Mouse (Mus musculus): Measurements from ENCODE around the gene Gm20388. TPM values are rescaled to one million over a fixed set of nuclear protein-coding genes. Genes with fewer than 3 reads are reported as not detected.
A peak's percentile ranks its signal among the peaks of the same experiment; 100 is the strongest.

The Gm20388 gene
- polyA plus RNA-seq, 1 experiment from 2014 or later: 4.4 TPM

GRCm38 (mm10) chr8:123104046-123104767 lies 3193.6 kb downstream of the Gm20388 start:
- Histone ChIP-seq H3K4me1 (replicated peaks) (peaks cover 16% of the 10 kb centered on the region), H3K4me3 (replicated peaks) (peak overlapping the region; percentile 75; the same call in 1 of the 2 replicates), H3K27ac (no peak overlapping the region), H3K4me2 (replicated peaks) (peak overlapping the region; percentile 96), H3K9ac (replicated peaks) (peak overlapping the region; percentile 99; the same call in 1 of the 2 replicates), H3K36me3 (peaks cover 27% of the 10 kb centered on the region), H3K9me3 (no peaks in the 10 kb centered on the region), H3K27me3 (no peaks in the 10 kb centered on the region)
- WGBS: 87% methylated on average over 6 of the region's 6 CpGs
- ATAC-seq: no peak

GRCm38 (mm10) chr8:123105553-123106326 lies 3195.1 kb downstream of the Gm20388 start:
- no peak overlapping the region for H3K4me2 ChIP-seq (replicated peaks)
- peaks cover 16% of the 10 kb centered on the region for H3K4me1 ChIP-seq (replicated peaks)
- WGBS: 73% methylated on average over 5 of the region's 5 CpGs
- no peak overlapping the region for H3K9ac ChIP-seq (replicated peaks)
- H3K36me3 ChIP-seq: peaks cover 27% of the 10 kb centered on the region
- ATAC-seq: no peak
- no peaks in the 10 kb centered on the region for H3K9me3 ChIP-seq
- H3K27ac ChIP-seq: no peak overlapping the region
- no peaks in the 10 kb centered on the region for H3K27me3 ChIP-seq
- no peak overlapping the region for H3K4me3 ChIP-seq (replicated peaks)

- Histone ChIP-seq H3K9me3 (no peaks in the 10 kb centered on the region), H3K4me2 (replicated peaks) (no peak overlapping the region), H3K4me3 (replicated peaks) (no peak overlapping the region), H3K27me3 (no peaks in the 10 kb centered on the region), H3K9ac (replicated peaks) (no peak overlapping the region), H3K4me1 (replicated peaks) (peaks cover 15% of the 10 kb centered on the region), H3K27ac (no peak overlapping the region), H3K36me3 (peaks cover 27% of the 10 kb centered on the region)
- WGBS: 41% methylated on average over 2 of the region's 2 CpGs
- ATAC-seq: no peak
Measured at GRCm38 (mm10) chr8:123106531-123106930, 3195.9 kb downstream of the Gm20388 start.

GRCm38 (mm10) chr8:123108010-123108409 lies 3197.4 kb downstream of the Gm20388 start:
- Histone ChIP-seq H3K4me2 (replicated peaks) (no peak overlapping the region), H3K36me3 (peaks cover 27% of the 10 kb centered on the region), H3K27me3 (no peaks in the 10 kb centered on the region), H3K4me1 (replicated peaks) (peaks cover 11% of the 10 kb centered on the region), H3K27ac (no peak overlapping the region), H3K9ac (replicated peaks) (no peak overlapping the region), H3K9me3 (no peaks in the 10 kb centered on the region), H3K4me3 (replicated peaks) (no peak overlapping the region)
- WGBS: 76% methylated on average over 1 of the region's 1 CpGs
- ATAC-seq: no peak

GRCm38 (mm10) chr8:123108953-123109352 lies 3198.3 kb downstream of the Gm20388 start:
- no peak for ATAC-seq
- Histone ChIP-seq H3K27me3 (no peaks in the 10 kb centered on the region), H3K4me2 (replicated peaks) (no peak overlapping the region), H3K4me1 (replicated peaks) (peaks cover 2% of the 10 kb centered on the region), H3K4me3 (replicated peaks) (no peak overlapping the region), H3K9me3 (no peaks in the 10 kb centered on the region), H3K27ac (no peak overlapping the region), H3K36me3 (peaks cover 18% of the 10 kb centered on the region), H3K9ac (replicated peaks) (no peak overlapping the region)
- 80% methylated on average over 5 of the region's 5 CpGs for WGBS

- H3K27me3 ChIP-seq: peaks cover 7% of the 10 kb centered on the region
- no peaks in the 10 kb centered on the region for H3K9me3 ChIP-seq
- H3K9ac ChIP-seq (replicated peaks): no peak overlapping the region
- H3K36me3 ChIP-seq: peaks cover 1% of the 10 kb centered on the region
- no peak overlapping the region for H3K4me3 ChIP-seq (replicated peaks)
- no peak overlapping the region for H3K4me2 ChIP-seq (replicated peaks)
- no peak overlapping the region for H3K27ac ChIP-seq
- WGBS: 28% methylated on average over 4 of the region's 4 CpGs
- no peaks in the 10 kb centered on the region for H3K4me1 ChIP-seq (replicated peaks)
- peak; percentile 53; the same call in 1 of the 2 replicates for ATAC-seq
Measured at GRCm38 (mm10) chr8:123110649-123111048, 3200.0 kb downstream of the Gm20388 start.

GRCm38 (mm10) chr8:123112892-123113291 lies 3202.3 kb downstream of the Gm20388 start:
- 85% methylated on average over 9 of the region's 9 CpGs for WGBS

GRCm38 (mm10) chr8:123113908-123114469 lies 3203.3 kb downstream of the Gm20388 start:
- no peak for ATAC-seq
- Histone ChIP-seq H3K4me2 (replicated peaks) (no peak overlapping the region), H3K4me1 (replicated peaks) (peaks cover 14% of the 10 kb centered on the region), H3K9me3 (no peaks in the 10 kb centered on the region), H3K4me3 (replicated peaks) (no peak overlapping the region), H3K27me3 (peaks cover 40% of the 10 kb centered on the region), H3K27ac (no peak overlapping the region), H3K36me3 (no peaks in the 10 kb centered on the region), H3K9ac (replicated peaks) (no peak overlapping the region)
- WGBS: 80% methylated on average over 2 of the region's 2 CpGs

More at GRCm38 (mm10) chr8:123112892-123113291, 3202.3 kb downstream of the Gm20388 start:
- no peaks in the 10 kb centered on the region for H3K9me3 ChIP-seq
- no peak overlapping the region for H3K4me3 ChIP-seq (replicated peaks)
- no peak overlapping the region for H3K27ac ChIP-seq
- H3K36me3 ChIP-seq: no peaks in the 10 kb centered on the region
- no peak overlapping the region for H3K4me2 ChIP-seq (replicated peaks)
- peaks cover 11% of the 10 kb centered on the region for H3K4me1 ChIP-seq (replicated peaks)
- H3K9ac ChIP-seq (replicated peaks): no peak overlapping the region
- no peak for ATAC-seq
- H3K27me3 ChIP-seq: peaks cover 29% of the 10 kb centered on the region

- ATAC-seq: no peak
- peaks cover 14% of the 10 kb centered on the region for H3K4me1 ChIP-seq (replicated peaks)
- H3K36me3 ChIP-seq: no peaks in the 10 kb centered on the region
- no peak overlapping the region for H3K9ac ChIP-seq (replicated peaks)
- no peak overlapping the region for H3K27ac ChIP-seq
- 76% methylated on average over 3 of the region's 3 CpGs for WGBS
- H3K9me3 ChIP-seq: no peaks in the 10 kb centered on the region
- H3K4me2 ChIP-seq (replicated peaks): no peak overlapping the region
- no peak overlapping the region for H3K4me3 ChIP-seq (replicated peaks)
- H3K27me3 ChIP-seq: peaks cover 47% of the 10 kb centered on the region
Measured at GRCm38 (mm10) chr8:123114644-123115043, 3204.0 kb downstream of the Gm20388 start.

GRCm38 (mm10) chr8:123117127-123117731 lies 3206.6 kb downstream of the Gm20388 start, which contains the start of gene Cpne7:
Gene Cpne7, plus strand, starts transcription at chr8:123117374.
- Histone ChIP-seq H3K27me3 (peaks cover 52% of the 10 kb centered on the region), H3K4me1 (replicated peaks) (peaks cover 14% of the 10 kb centered on the region), H3K4me3 (replicated peaks) (peak within 1 kb of the TSS; percentile 45), H3K36me3 (no peaks in the 10 kb centered on the region), H3K9me3 (no peaks in the 10 kb centered on the region), H3K9ac (replicated peaks) (peak within 1 kb of the TSS; percentile 64), H3K27ac (no peak within 1 kb of the TSS), H3K4me2 (replicated peaks) (peak within 1 kb of the TSS; percentile 75)
- under 1% methylated on average over 41 of the region's 51 CpGs for WGBS
- ATAC-seq: peak; percentile 68

- H3K27ac ChIP-seq: no peak overlapping the region
- H3K4me2 ChIP-seq (replicated peaks): peak overlapping the region; percentile 75
- no peak for ATAC-seq
- peak overlapping the region; percentile 64 for H3K9ac ChIP-seq (replicated peaks)
- H3K27me3 ChIP-seq: peaks cover 52% of the 10 kb centered on the region
- H3K9me3 ChIP-seq: no peaks in the 10 kb centered on the region
- WGBS: 1% methylated on average over 17 of the region's 17 CpGs
- H3K4me3 ChIP-seq (replicated peaks): peak overlapping the region; percentile 45
- no peaks in the 10 kb centered on the region for H3K36me3 ChIP-seq
- H3K4me1 ChIP-seq (replicated peaks): peaks cover 14% of the 10 kb centered on the region
Measured at GRCm38 (mm10) chr8:123117744-123118143, 3207.1 kb downstream of the Gm20388 start.

Data from midbrain, embryonic 13.5 days (tissue).